Mouse (Mus musculus) neural tube, embryonic 12.5 days (tissue): ENCODE results near the gene Skint4. TPM values are rescaled to one million over a fixed set of nuclear protein-coding genes. Genes with fewer than 3 reads are reported as not detected.

ENCODE experiments used
- ATAC-seq: fragments of 200-750 bp; cut with Nextera tagmentation; 2 replicates; pipeline ENCODE4 v1.8.0; 2017; ENCODE audit warnings: low read depth, mild to moderate bottlenecking, moderate TSS enrichment, moderate library complexity; ENCODE audit not compliant: low FRiP score
- H3K27ac ChIP-seq: fragments of 300-500 bp; sonication (generic); 2 replicates; pipeline ENCODE4 v1.5.1; 2016
- H3K27me3 ChIP-seq: fragments of 300-500 bp; sonication (generic); replicated peaks from 2 replicates; pipeline ENCODE4 v1.6.1; 2016; ENCODE audit warnings: mild to moderate bottlenecking
- H3K36me3 ChIP-seq: fragments of 300-500 bp; sonication (generic); 2 replicates; pipeline ENCODE4 v1.6.1; 2016; ENCODE audit warnings: mild to moderate bottlenecking
- H3K4me1 ChIP-seq: fragments of 300-500 bp; sonication (generic); 2 replicates; pipeline ENCODE4 v1.6.1; 2016
- H3K4me2 ChIP-seq: fragments of 300-500 bp; sonication (generic); replicated peaks from 2 replicates; pipeline ENCODE4 v1.6.1; 2016; ENCODE audit warnings: mild to moderate bottlenecking
- H3K4me3 ChIP-seq: fragments of 300-500 bp; sonication (generic); 2 replicates; pipeline ENCODE4 v1.5.1; 2016
- H3K9ac ChIP-seq: fragments of 300-500 bp; sonication (generic); 2 replicates; pipeline ENCODE4 v1.6.1; 2016; ENCODE audit warnings: mild to moderate bottlenecking
- H3K9me3 ChIP-seq: fragments of 300-500 bp; sonication (generic); 2 replicates; pipeline ENCODE4 v1.6.1; 2016; ENCODE audit warnings: mild to moderate bottlenecking
- polyA plus RNA-seq: library from polyadenylated mRNA; unstranded; fragments of >200 nt; fragmentation: Nextera tagmentation; extraction: Ambion mirVana; gene quantifications from 2 replicates; pipeline ENCODE4 v1.2.1, GENCODE M21; 2016

Skint4 gene
- polyA plus RNA-seq, result not detected in 2 replicates

DNA sequence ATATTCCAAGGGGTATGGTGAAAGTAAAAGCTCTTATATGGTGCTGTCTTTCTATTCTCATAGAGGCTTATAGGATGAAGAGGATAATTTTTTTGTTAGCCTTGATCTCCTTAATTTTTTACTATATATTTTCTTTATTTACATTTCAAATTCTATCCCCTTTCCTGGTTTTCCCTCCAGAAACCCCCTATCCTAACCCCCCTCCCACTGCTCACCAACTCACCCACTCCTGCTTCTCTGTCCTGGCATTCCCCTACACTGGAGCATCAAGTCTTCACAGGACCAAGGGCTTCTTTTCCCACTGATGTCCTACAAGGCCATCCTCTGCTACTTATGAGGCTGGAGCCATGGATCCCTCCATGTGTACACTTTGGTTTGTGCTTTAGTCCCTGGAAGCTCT is at the start of gene Skint4:
Skint4 (plus strand) TSS at position 301 of the 400 bp plus-strand sequence.
- no peaks in the 10 kb centered on the region for H3K9me3 ChIP-seq
- ATAC-seq, result no peak
- no peak within 1 kb of the TSS for H3K27ac ChIP-seq
- H3K4me1 ChIP-seq, result no peaks in the 10 kb centered on the region
- no peaks in the 10 kb centered on the region for H3K36me3 ChIP-seq
- H3K4me2 ChIP-seq, result no peak within 1 kb of the TSS
- no peak within 1 kb of the TSS for H3K9ac ChIP-seq
- no peaks in the 10 kb centered on the region for H3K27me3 ChIP-seq
- H3K4me3 ChIP-seq, result no peak within 1 kb of the TSS

Other genes with a start within 250 kb of the Skint4 start
- gene Slc5a9, start 169.1 kb upstream of the Skint4 start, polyA plus RNA-seq, result not detected in 2 replicates
- not detected in 2 replicates for gene Skint8, start 152.6 kb upstream of the Skint4 start, polyA plus RNA-seq
- gene Skint7, start 99.1 kb upstream of the Skint4 start, polyA plus RNA-seq, result not detected in 2 replicates
- gene Skint1, start 65.7 kb upstream of the Skint4 start, polyA plus RNA-seq, result not detected in 2 replicates
- not detected in 2 replicates for gene Skint3, start 160.2 kb downstream of the Skint4 start, polyA plus RNA-seq